Comparison of ENCODE assay signal across 8 mouse cellular contexts in the genomic region with DNA sequence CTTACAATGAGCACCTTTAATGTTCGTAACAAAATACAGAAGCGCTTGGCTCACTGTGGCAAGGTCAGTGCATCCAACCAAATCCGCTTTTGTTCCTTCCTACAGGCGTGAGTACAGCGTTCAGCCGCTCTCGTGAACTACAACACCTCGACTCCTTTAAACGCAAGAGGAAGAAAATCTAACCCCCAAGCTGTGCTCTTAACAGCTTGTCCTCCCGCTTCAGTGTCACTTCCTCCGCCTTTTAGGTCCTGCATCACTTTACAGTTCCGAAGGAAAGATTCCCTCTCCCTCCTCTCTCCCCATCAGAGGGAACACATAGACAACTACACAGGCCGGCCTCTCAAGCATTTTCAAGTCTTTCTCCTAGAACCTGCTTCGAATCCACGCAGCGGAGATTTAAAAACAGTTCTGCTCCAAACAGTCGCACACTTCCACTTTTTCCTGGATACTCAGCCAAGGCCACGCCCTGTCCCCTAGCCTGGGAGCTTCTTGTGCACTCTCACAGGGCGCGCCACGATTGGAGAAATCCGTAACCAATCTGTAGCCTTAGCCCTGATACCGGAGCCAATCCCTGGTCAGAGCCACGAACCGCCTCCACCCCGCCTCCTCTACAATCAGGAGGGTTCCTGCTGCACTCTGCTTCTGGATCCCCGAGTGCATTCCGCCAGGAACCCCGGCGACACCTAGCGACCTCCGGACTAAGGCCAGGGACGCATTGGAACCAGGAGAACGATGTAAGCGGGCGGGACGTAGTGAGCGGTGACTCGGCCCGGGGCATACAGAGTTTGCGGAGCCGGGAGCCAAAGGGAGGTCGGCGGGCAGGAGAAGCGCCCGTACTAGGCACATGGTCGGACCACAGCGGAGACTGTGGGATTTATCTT. TPM values are rescaled to one million over a fixed set of nuclear protein-coding genes. Genes with fewer than 3 reads are reported as not detected.
DNase-seq lines count a peak whose midpoint lies in the region; ATAC-seq lines count a peak whose summit lies in the region.

A gene (plus strand): TSS at position 610 of the 881 bp plus-strand sequence.

- peak within 1 kb of the TSS; percentile 64; the same call in 1 of the 2 replicates for H3K27ac ChIP-seq in hindbrain, embryonic 16.5 days (ENCODE audit: low read depth, low read length)
- H3K27ac ChIP-seq in macrophage: peak within 1 kb of the TSS; percentile 35

- ATAC-seq in hindbrain, embryonic 16.5 days: peak; percentile 100

- no peaks in the 10 kb centered on the region for H3K79me2 ChIP-seq in macrophage (ENCODE audit: inconsistent target)

- H3K4me2 ChIP-seq in hindbrain, embryonic 16.5 days (ENCODE audit: low read length): peak within 1 kb of the TSS; percentile 97

- peak within 1 kb of the TSS; percentile 69 for H3K4me3 ChIP-seq in hindbrain, embryonic 16.5 days (ENCODE audit: low read length)
- peak within 1 kb of the TSS; percentile 56 for H3K4me3 ChIP-seq in macrophage (ENCODE audit: inconsistent target)

- no peaks in the 10 kb centered on the region for H3K36me3 ChIP-seq in hindbrain, embryonic 16.5 days (ENCODE audit: control insufficient read depth, insufficient read depth, low read length)
- H3K36me3 ChIP-seq in macrophage (ENCODE audit: inconsistent target): no peaks in the 10 kb centered on the region

- peak within 1 kb of the TSS; percentile 72 for H3K9ac ChIP-seq in hindbrain, embryonic 16.5 days (ENCODE audit: low read depth, low read length)

- peak; percentile 63 for DNase-seq in T-cell, adult 2 months (ENCODE audit: low spot score)
- peak; percentile 70 to 81 for DNase-seq in cerebellum, postnatal 4 days (ENCODE audit: low spot score in 2 of 2)
- DNase-seq in gastrocnemius, adult 18-20 months (ENCODE audit: low spot score): peak; percentile 96
- DNase-seq in left cerebral cortex, adult 18-20 months (ENCODE audit: low spot score in 2 of 2): peak; percentile 85 to 92
- DNase-seq in right cerebral cortex, adult 18-20 months: peak; percentile 96
- DNase-seq in urinary bladder, postnatal 10 days (ENCODE audit: low spot score): peak; percentile 49

- under 1% methylated on average over 48 of the region's 48 CpGs for WGBS in hindbrain, embryonic 16.5 days
- WGBS in macrophage (ENCODE audit: missing documents): 1% methylated on average over 48 of the region's 48 CpGs

- peaks cover 3% of the 10 kb centered on the region; the same call in 1 of the 2 replicates for H3K27me3 ChIP-seq in hindbrain, embryonic 16.5 days (replicated peaks; ENCODE audit: control insufficient read depth, insufficient read depth, low read length)

- peaks cover 10% of the 10 kb centered on the region for H3K4me1 ChIP-seq in hindbrain, embryonic 16.5 days (ENCODE audit: control insufficient read depth, insufficient read depth, low read depth, low read length)

- no peaks in the 10 kb centered on the region for H3K9me3 ChIP-seq in hindbrain, embryonic 16.5 days (ENCODE audit: control insufficient read depth, low read length)

RNA-seq across cellular contexts. Expression of the gene that starts here (rescaled TPM):
- total RNA-seq in gastrocnemius, adult 18-20 months (2021): 10 to 100 TPM; 10.4 to 10.6 TPM
- 6.3 and 7.8 TPM in 2 replicates for polyA plus RNA-seq in hindbrain, embryonic 16.5 days (2015; fragmentation: Nextera tagmentation; extraction: Ambion mirVana)
- total RNA-seq in left cerebral cortex, adult 18-20 months (2021): 1 to 10 TPM; 5.9 to 6.6 TPM
- 10 to 100 TPM in 1 of 26 experiments, 1 to 10 TPM in 21, under 1 TPM in 2, not detected in 2; 0.31 to 10.1 (median 4.8) TPM for total RNA-seq in macrophage (2018; cell fraction: chromatin; rRNA removed)
- total RNA-seq in macrophage (2018; cell fraction: cytosol; rRNA removed): 1 to 10 TPM in 25 of 26 experiments, under 1 TPM in 1; 0.88 to 4.3 (median 2.0) TPM
- 1 to 10 TPM in 22 of 26 experiments, under 1 TPM in 4; 0.71 to 7.9 (median 2.7) TPM for total RNA-seq in macrophage (2018; cell fraction: nucleus; rRNA removed)
- 2.1 to 2.7 TPM (median 2.7 TPM) in 3 replicates for polyA plus RNA-seq in macrophage (2018)

Comparison
In these comparisons a context has a peak if more than half of its experiments do, and no peak if none do; other contexts are left out.
1. Peak in every context shown above with its lines: DNase-seq, ATAC-seq, H3K4me3 ChIP-seq and H3K27ac ChIP-seq.